Mouse (Mus musculus) ES-E14 (cell line): ENCODE measurements around the gene Ntn1. TPM values are rescaled to one million over a fixed set of nuclear protein-coding genes. Genes with fewer than 3 reads are reported as not detected.

Source experiments
- DNase-seq: peaks from one replicate; pipeline ENCODE4 v3.0.0-alpha.2; 2013; ENCODE audit warnings: low read depth, low spot score
- H3K27ac ChIP-seq: 2 replicates; pipeline ENCODE4 v1.5.1; 2012; ENCODE audit warnings: low read depth, mild to moderate bottlenecking, low read length, moderate library complexity, mixed read lengths; ENCODE audit not compliant: poor library complexity, insufficient read depth, severe bottlenecking
- H3K36me3 ChIP-seq: 2 replicates; pipeline ENCODE4 v1.6.1; 2012; ENCODE audit warnings: mild to moderate bottlenecking, low read length, moderate library complexity, mixed read lengths; ENCODE audit not compliant: control insufficient read depth, poor library complexity, insufficient read depth, severe bottlenecking
- H3K4me1 ChIP-seq, 2 experiments: fragments of 150-350 bp in 1 of 2; sonication (generic) in 1 of 2; 2 replicates each; pipeline ENCODE4 v1.6.1; 2012; ENCODE audit warnings: low read length in 2 of 2, mild to moderate bottlenecking in 1 of 2, mixed read lengths in 1 of 2; ENCODE audit not compliant: control insufficient read depth in 2 of 2, insufficient read depth in 2 of 2, poor library complexity in 1 of 2
- H3K4me3 ChIP-seq, 2 experiments: fragments of 150-350 bp in 1 of 2; sonication (generic) in 1 of 2; 2 replicates each; pipeline ENCODE4 v1.5.1; 2012; ENCODE audit warnings: low read length in 2 of 2, low read depth in 1 of 2, mild to moderate bottlenecking in 1 of 2, mixed read lengths in 1 of 2; ENCODE audit not compliant: insufficient read depth in 1 of 2, poor library complexity in 1 of 2, severe bottlenecking in 1 of 2
- H3K9ac ChIP-seq: 2 replicates; pipeline ENCODE4 v1.6.1; 2012; ENCODE audit warnings: low read depth, mild to moderate bottlenecking, low read length, mixed read lengths; ENCODE audit not compliant: poor library complexity, insufficient read depth, severe bottlenecking
- H3K9me3 ChIP-seq: fragments of 150-350 bp; sonication (generic); 2 replicates; pipeline ENCODE4 v1.6.1; 2012; ENCODE audit warnings: low read depth, mild to moderate bottlenecking, low read length; ENCODE audit not compliant: control insufficient read depth, insufficient read depth
- CHD2 ChIP-seq: IDR thresholded peaks from 2 replicates; pipeline ENCODE4 v1.6.1; 2014; ENCODE audit warnings: mild to moderate bottlenecking, low read depth, low read length, inconsistent platforms
- HCFC1 ChIP-seq: IDR thresholded peaks from 2 replicates; pipeline ENCODE4 v1.6.1; 2012; ENCODE audit warnings: low read length, inconsistent platforms, borderline replicate concordance; ENCODE audit not compliant: insufficient read depth
- MAFK ChIP-seq: IDR thresholded peaks from 2 replicates; pipeline ENCODE4 v1.6.1; 2014; ENCODE audit warnings: mild to moderate bottlenecking, low read depth, low read length, inconsistent platforms; ENCODE audit not compliant: insufficient read depth
- ZC3H11A ChIP-seq: IDR thresholded peaks from 2 replicates; pipeline ENCODE4 v1.6.1; 2012; ENCODE audit warnings: low read depth, mild to moderate bottlenecking, inconsistent platforms, low read length, borderline replicate concordance
- ZNF384 ChIP-seq: IDR thresholded peaks from 2 replicates; pipeline ENCODE4 v1.6.1; 2012; ENCODE audit warnings: low read depth, low read length, inconsistent platforms
- in situ Hi-C, 2 experiments: fragments of 600-800 bp; cut with MboI; formaldehyde crosslinking; loops; one replicate each; pipeline ENCODE4 v1.15.1; 2025; ENCODE audit warnings: low sequenced_read_pairs in 2 of 2, inconsistent platforms in 1 of 2; ENCODE audit not compliant: unreplicated experiment in 2 of 2
- total RNA-seq: library from RNA; depleted of rRNA; stranded (reverse); fragments of 300-350 nt; gene quantifications from 2 replicates; pipeline ENCODE4 v1.2.3, GENCODE M21; 2012

The Ntn1 gene
- total RNA-seq, 1 experiment: 22.6 TPM

- TF ChIP-seq CHD2: no peak
- H3K36me3 ChIP-seq: peaks cover 12% of the 10 kb centered on the region; the same call in 1 of the 2 replicates
- no peak overlapping the region for H3K27ac ChIP-seq
- DNase-seq: no peak
- in situ Hi-C loops: no loop called here
- no peak overlapping the region for H3K4me3 ChIP-seq
- no peak overlapping the region; the same call in 1 of the 2 replicates for H3K9ac ChIP-seq
- no peaks in the 10 kb centered on the region for H3K9me3 ChIP-seq
- peaks cover 0 to 9% of the 10 kb centered on the region in 2 experiments; a peak in 1 of 4 replicates for H3K4me1 ChIP-seq
Observed at GRCm38 (mm10) chr11:68342761-68343160, 57.9 kb downstream of the Ntn1 start.

GRCm38 (mm10) chr11:68342003-68342400 is 58.6 kb downstream of the Ntn1 start:
- H3K4me1 ChIP-seq: peaks cover 0 to 9% of the 10 kb centered on the region in 2 experiments; a peak in 1 of 4 replicates
- no peak overlapping the region for H3K9ac ChIP-seq
- no peak overlapping the region for H3K4me3 ChIP-seq
- in situ Hi-C loops: no loop called here
- DNase-seq: no peak
- H3K27ac ChIP-seq: no peak overlapping the region
- peaks cover 12% of the 10 kb centered on the region; the same call in 1 of the 2 replicates for H3K36me3 ChIP-seq
- no peaks in the 10 kb centered on the region for H3K9me3 ChIP-seq
- TF ChIP-seq ZNF384: no peak
- no peak for TF ChIP-seq CHD2
- no peak for TF ChIP-seq ZC3H11A
- no peak for TF ChIP-seq MAFK
- no peak for TF ChIP-seq HCFC1

GRCm38 (mm10) chr11:68341111-68342002 is 59.3 kb downstream of the Ntn1 start:
- TF ChIP-seq HCFC1: no peak
- no peak for TF ChIP-seq MAFK
- no peak for TF ChIP-seq ZC3H11A
- TF ChIP-seq CHD2: no peak
- TF ChIP-seq ZNF384: no peak
- Histone ChIP-seq H3K9ac (no peak overlapping the region), H3K9me3 (no peaks in the 10 kb centered on the region), H3K4me3 (no peak overlapping the region), H3K4me1 (peaks cover 0 to 11% of the 10 kb centered on the region in 2 experiments; a peak in 1 of 4 replicates), H3K27ac (no peak overlapping the region), H3K36me3 (peaks cover 12% of the 10 kb centered on the region; the same call in 1 of the 2 replicates)
- DNase-seq: no peak
- in situ Hi-C loops: no loop called here

GRCm38 (mm10) chr11:68340366-68340765 is 60.3 kb downstream of the Ntn1 start:
- in situ Hi-C loops: no loop called here
- TF ChIP-seq ZNF384 (no peak), CHD2 (no peak), MAFK (no peak), ZC3H11A (no peak), HCFC1 (no peak)
- no peak for DNase-seq
- Histone ChIP-seq H3K9ac (no peak overlapping the region), H3K4me3 (no peak overlapping the region), H3K4me1 (peaks cover 0 to 11% of the 10 kb centered on the region in 2 experiments; a peak in 1 of 4 replicates), H3K9me3 (no peaks in the 10 kb centered on the region), H3K36me3 (peaks cover 12% of the 10 kb centered on the region; the same call in 1 of the 2 replicates), H3K27ac (no peak overlapping the region)
